Mouse (Mus musculus) E14TG2a.4 (cell line): ENCODE results near the gene Vamp3.

Source experiments
- CTCF ChIP-seq: conservative IDR thresholded peaks from 2 replicates; pipeline ENCODE4 v1.5.1; 2014; ENCODE audit warnings: low read length
- NANOG ChIP-seq: IDR thresholded peaks from 2 replicates; pipeline ENCODE4 v1.6.1; 2014; ENCODE audit warnings: borderline replicate concordance, low read length, mixed read lengths

DNA sequence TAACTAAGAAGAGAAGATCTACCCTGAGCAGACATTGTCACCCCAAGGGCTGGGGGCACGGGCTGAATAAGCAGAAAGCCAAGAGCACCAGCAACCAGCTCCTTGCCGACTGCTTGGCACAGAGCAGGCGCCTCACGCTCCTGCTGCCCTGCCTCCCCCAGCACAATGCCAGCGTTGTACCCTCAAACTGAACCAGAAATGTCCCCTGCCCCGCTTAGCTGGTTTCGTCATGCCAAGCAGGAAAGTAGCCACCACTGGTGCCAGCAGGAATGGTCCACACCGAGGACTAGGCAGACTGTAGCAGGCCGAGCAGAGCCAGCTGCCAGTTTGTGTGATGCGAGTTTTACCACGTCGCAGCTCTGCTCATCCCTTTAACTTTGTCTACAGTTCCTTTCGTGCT, 24.2 kb upstream of the Vamp3 start:
- TF ChIP-seq CTCF (no peak), NANOG (no peak)
